ENCODE assay signal across 14 mouse cellular contexts in the genomic region with DNA sequence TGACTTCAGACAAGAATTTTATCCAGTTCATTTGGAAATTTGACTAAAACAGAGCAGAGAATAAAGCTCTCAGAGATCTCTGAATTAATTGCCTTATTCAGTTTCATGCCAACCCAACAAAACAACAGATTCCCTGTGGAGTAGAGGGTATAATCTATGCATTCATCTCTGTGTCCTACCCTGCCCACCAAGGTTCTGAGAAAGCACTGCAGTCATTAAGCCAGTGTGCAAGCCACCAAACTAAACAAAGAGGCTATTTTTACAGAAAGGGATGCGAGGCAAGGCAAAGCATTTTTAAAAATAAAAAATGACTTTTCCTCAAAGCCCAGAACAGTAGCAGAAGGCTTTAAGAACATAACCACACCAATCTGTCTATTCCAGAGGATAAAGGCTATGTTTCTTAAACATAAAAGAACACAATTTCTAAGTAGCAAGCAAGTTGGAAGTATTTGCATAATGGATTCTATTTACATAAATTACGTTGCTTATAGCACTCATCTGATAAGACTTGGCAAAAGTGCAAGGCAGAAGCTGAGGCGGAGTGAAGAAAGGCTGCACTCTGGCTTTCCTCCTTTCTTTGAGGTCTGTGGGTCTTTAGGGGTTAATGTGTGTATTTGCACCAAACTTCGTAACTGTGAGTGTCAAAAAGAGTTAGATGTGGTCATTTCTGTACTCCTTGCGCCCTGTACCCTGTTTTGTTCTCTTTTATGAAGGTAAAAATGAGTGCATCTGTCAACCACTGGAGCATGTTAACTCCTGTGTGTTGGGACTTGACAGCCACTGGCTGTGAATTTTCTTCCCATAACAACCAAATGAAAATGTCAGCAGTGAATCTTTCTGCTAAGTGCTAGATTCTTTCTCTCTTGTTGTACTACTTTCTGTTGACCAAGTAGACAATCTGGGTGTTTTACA.
DNase-seq lines count a peak whose midpoint lies in the region; ATAC-seq and TF ChIP-seq lines count a peak whose summit lies in the region.
"Had no signal": no experiment of that assay in that cellular context is flagged by ENCODE, and none has a peak within 500 bp of the region (broad histone marks: within the 10 kb centered on the region; RNA-seq: fewer than 3 reads in every experiment).

No protein-coding gene starts in this region.

- no peaks in the 10 kb centered on the region for H3K4me1 ChIP-seq in lung, embryonic 14.5 days (ENCODE audit: insufficient read depth)
- peaks cover 21% of the 10 kb centered on the region for H3K4me1 ChIP-seq in forebrain, embryonic 15.5 days
- peaks cover 8% of the 10 kb centered on the region for H3K4me1 ChIP-seq in neural tube, embryonic 15.5 days

- peak; percentile 34 for DNase-seq in lung, embryonic 14.5 days
- DNase-seq in lung, postnatal 4 days, result no peak
- no peak for DNase-seq in left cerebral cortex, adult 2 months (ENCODE audit: extremely low spot score in 1 of 2, low spot score in 2 of 2)
- no peak for DNase-seq in heart, postnatal 36 days
- DNase-seq in cerebellum, postnatal 10 days, result no peak
- DNase-seq: adrenal gland, adult 8-10 months; kidney, adult 11 months; liver; thymus, postnatal 25 days had no signal

- H3K27me3 ChIP-seq in lung, embryonic 14.5 days (ENCODE audit: insufficient read depth, low read length), result no peaks in the 10 kb centered on the region
- H3K27me3 ChIP-seq in forebrain, embryonic 15.5 days, result no peaks in the 10 kb centered on the region
- H3K27me3 ChIP-seq in neural tube, embryonic 15.5 days (replicated peaks), result no peaks in the 10 kb centered on the region

- no peak overlapping the region for H3K27ac ChIP-seq in lung, embryonic 14.5 days (ENCODE audit: low read depth)
- H3K27ac ChIP-seq in forebrain, embryonic 15.5 days (replicated peaks), result peak overlapping the region; percentile 79
- peak overlapping the region; percentile 47 for H3K27ac ChIP-seq in left cerebral cortex, adult 2 months
- 0 out of 2 replicates have a peak overlapping the region, but pooled peaks have one; percentile 23 for H3K27ac ChIP-seq in neural tube, embryonic 15.5 days (replicated peaks)

- intact Hi-C loops in left cerebral cortex, adult 2 months (cut with DNase I), result loop anchor here (2.0 kb wide), 1 partner anchor 28 kb away; no protein-coding TSS in a partner anchor
- intact Hi-C loops in heart, postnatal 36 days (cut with DNase I), result no loop called here

- no peak overlapping the region for H3K4me2 ChIP-seq in lung, embryonic 14.5 days
- peak overlapping the region; percentile 10; the same call in 1 of the 2 replicates for H3K4me2 ChIP-seq in forebrain, embryonic 15.5 days (replicated peaks)
- H3K4me2 ChIP-seq in neural tube, embryonic 15.5 days, result 0 out of 2 replicates have a peak overlapping the region, but pooled peaks have one; percentile 0

- H3K9me3 ChIP-seq in lung, embryonic 14.5 days (ENCODE audit: low read depth, low read length), result no peaks in the 10 kb centered on the region
- H3K9me3 ChIP-seq in forebrain, embryonic 15.5 days, result no peaks in the 10 kb centered on the region
- no peaks in the 10 kb centered on the region for H3K9me3 ChIP-seq in neural tube, embryonic 15.5 days (replicated peaks)

- ATAC-seq in lung, embryonic 14.5 days (ENCODE audit: insufficient read depth), result no peak
- peak; percentile 90 for ATAC-seq in forebrain, embryonic 15.5 days (replicated peaks)
- ATAC-seq in neural tube, embryonic 15.5 days (ENCODE audit: low FRiP score), result peak; percentile 72
- ATAC-seq: lung, postnatal 0 days; Patski had no signal

- H3K9ac ChIP-seq in lung, embryonic 14.5 days, result no peak overlapping the region
- H3K9ac ChIP-seq in forebrain, embryonic 15.5 days (replicated peaks), result no peak overlapping the region
- H3K9ac ChIP-seq in neural tube, embryonic 15.5 days (replicated peaks), result no peak overlapping the region

- no peaks in the 10 kb centered on the region for H3K36me3 ChIP-seq in lung, embryonic 14.5 days (ENCODE audit: insufficient read depth)
- H3K36me3 ChIP-seq in forebrain, embryonic 15.5 days, result no peaks in the 10 kb centered on the region
- H3K36me3 ChIP-seq in neural tube, embryonic 15.5 days, result no peaks in the 10 kb centered on the region

- 45% methylated on average over 5 of the region's 5 CpGs for WGBS in lung, embryonic 14.5 days
- WGBS in forebrain, embryonic 15.5 days, result 12% methylated on average over 5 of the region's 5 CpGs
- WGBS in neural tube, embryonic 15.5 days, result 23% methylated on average over 5 of the region's 5 CpGs

- no peak for TF ChIP-seq CTCF in lung, embryonic 14.5 days (IDR thresholded peaks at IDR 0.05; ENCODE audit: low read depth)
- no peak for TF ChIP-seq CTCF in left cerebral cortex, adult 2 months (IDR thresholded peaks at IDR 0.05)

- H3K4me3 ChIP-seq in lung, embryonic 14.5 days (ENCODE audit: low read depth, low read length), result no peak overlapping the region
- H3K4me3 ChIP-seq in forebrain, embryonic 15.5 days, result no peak overlapping the region
- no peak overlapping the region for H3K4me3 ChIP-seq in left cerebral cortex, adult 2 months
- no peak overlapping the region for H3K4me3 ChIP-seq in neural tube, embryonic 15.5 days (replicated peaks)
- H3K4me3 ChIP-seq: erythroblast, embryonic 14.5 days had no signal
